In the genomic region with DNA sequence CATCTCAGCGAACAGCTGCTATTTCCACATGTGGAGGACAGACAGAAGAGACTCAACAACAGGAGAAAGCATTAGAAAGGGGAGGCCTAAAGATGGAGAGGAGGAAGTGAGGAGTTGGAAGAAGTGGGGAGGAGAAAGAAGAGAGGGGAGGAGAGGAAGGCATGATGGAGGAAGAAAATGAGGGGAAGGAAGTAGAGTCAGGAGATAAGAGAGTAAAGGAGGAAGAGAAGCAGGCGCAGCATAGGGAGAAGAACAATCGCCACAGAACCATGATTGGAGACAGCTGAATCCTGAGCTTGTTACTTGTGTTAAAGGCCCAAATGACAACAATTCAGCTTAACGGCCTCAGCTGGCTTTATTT, we compare ENCODE assay signal across 11 mouse cellular contexts.
DNase-seq lines count a peak whose midpoint lies in the region; ATAC-seq and TF ChIP-seq lines count a peak whose summit lies in the region.
"Had no signal": no experiment of that assay in that cellular context is flagged by ENCODE, and none has a peak within 500 bp of the region (broad histone marks: within the 10 kb centered on the region; RNA-seq: fewer than 3 reads in every experiment).

No protein-coding gene starts in this region.

- no peaks in the 10 kb centered on the region for H3K36me3 ChIP-seq in heart, adult 2 months (ENCODE audit: control insufficient read depth, insufficient read depth, low read length)
- H3K36me3 ChIP-seq in MEL (ENCODE audit: control insufficient read depth in 1 of 2, insufficient read depth in 2 of 2, low read length in 2 of 2) = peaks cover 0 to 65% of the 10 kb centered on the region in 2 experiments; a peak in 2 of 4 replicates
- H3K36me3 ChIP-seq: intestine, embryonic 15.5 days had no signal

- TF ChIP-seq RAD21 in MEL (IDR thresholded peaks at IDR 0.05; ENCODE audit: low read depth, low read length) = no peak

- no peak for TF ChIP-seq POLR2A in heart, adult 2 months (IDR thresholded peaks at IDR 0.05; ENCODE audit: insufficient read depth, low read depth, low read length)
- peak; percentile 18 to 63; a peak in 2 of 4 replicates for TF ChIP-seq POLR2A in MEL (IDR thresholded peaks at IDR 0.05; ENCODE audit: control insufficient read depth in 1 of 2, insufficient read depth in 1 of 2, low read depth in 1 of 2, low read length in 2 of 2, poor library complexity in 1 of 2)

- no peaks in the 10 kb centered on the region for H3K79me2 ChIP-seq in heart, adult 2 months (replicated peaks; ENCODE audit: control insufficient read depth, insufficient read depth, low read length)
- H3K79me2 ChIP-seq in MEL (ENCODE audit: control insufficient read depth, insufficient read depth, low read length, poor library complexity) = no peaks in the 10 kb centered on the region; the same call in none of the 2 replicates

- no peak overlapping the region for H3K4me3 ChIP-seq in heart, adult 2 months
- no peak overlapping the region for H3K4me3 ChIP-seq in layer of hippocampus, adult 2 months
- peak overlapping the region; percentile 50 to 56 for H3K4me3 ChIP-seq in MEL (ENCODE audit: control insufficient read depth in 1 of 2, insufficient read depth in 1 of 2, low read depth in 2 of 2, low read length in 2 of 2)
- H3K4me3 ChIP-seq: intestine, embryonic 15.5 days had no signal

- intact Hi-C loops in heart, adult 2 months (cut with DNase I) = loop anchor here (5.0 kb wide), 2 partner anchors 75 to 130 kb away; partner anchors contain the start of genes Anxa3 and Bmp2k
- intact Hi-C loops in heart, postnatal 10 days (cut with DNase I) = no loop called here

- no peak for TF ChIP-seq CTCF in heart, adult 2 months (IDR thresholded peaks at IDR 0.05)
- TF ChIP-seq CTCF in layer of hippocampus, adult 2 months (conservative IDR thresholded peaks at IDR 0.05) = no peak
- TF ChIP-seq CTCF in MEL (IDR thresholded peaks at IDR 0.05 in 2 of 3, conservative IDR thresholded peaks at IDR 0.05 in 1 of 3; ENCODE audit: control insufficient read depth in 1 of 3, insufficient read depth in 1 of 3, low read depth in 2 of 3, low read length in 3 of 3, poor library complexity in 1 of 3, severe bottlenecking in 1 of 3) = no peak

- H3K9me3 ChIP-seq in MEL (replicated peaks; ENCODE audit: insufficient read depth, low read length) = no peaks in the 10 kb centered on the region
- H3K9me3 ChIP-seq: intestine, embryonic 15.5 days had no signal

- ATAC-seq in granulocyte monocyte progenitor cell, adult 5-6 weeks (replicated peaks; ENCODE audit: poor library complexity, severe bottlenecking) = peak; percentile 4; the same call in 1 of the 2 replicates

- no peaks in the 10 kb centered on the region for H3K27me3 ChIP-seq in heart, adult 2 months (ENCODE audit: control insufficient read depth, insufficient read depth, low read length)
- H3K27me3 ChIP-seq in MEL (ENCODE audit: control insufficient read depth in 1 of 2, insufficient read depth in 2 of 2, low read length in 2 of 2) = no peaks in the 10 kb centered on the region
- H3K27me3 ChIP-seq: intestine, embryonic 15.5 days had no signal

- WGBS in heart, adult 2 months = 45% methylated on average over 4 of the region's 4 CpGs

- H3K4me1 ChIP-seq in heart, adult 2 months (ENCODE audit: control insufficient read depth, insufficient read depth, low read length) = peaks cover 13% of the 10 kb centered on the region
- peaks cover 43 to 57% of the 10 kb centered on the region in 2 experiments for H3K4me1 ChIP-seq in MEL (ENCODE audit: control insufficient read depth in 1 of 2, insufficient read depth in 2 of 2, low read length in 2 of 2)

- H3K9ac ChIP-seq in heart, adult 2 months (ENCODE audit: low read depth, low read length) = no peak overlapping the region
- peak overlapping the region; percentile 67 for H3K9ac ChIP-seq in MEL (ENCODE audit: control insufficient read depth, low read depth, low read length, poor library complexity, severe bottlenecking)
- H3K9ac ChIP-seq: intestine, embryonic 15.5 days had no signal

- peak overlapping the region; percentile 84 for H3K27ac ChIP-seq in heart, adult 2 months
- H3K27ac ChIP-seq in layer of hippocampus, adult 2 months = peak overlapping the region; percentile 48
- H3K27ac ChIP-seq in MEL (ENCODE audit: control insufficient read depth, low read depth, low read length) = peak overlapping the region; percentile 97

- TF ChIP-seq EP300 in heart, adult 2 months (IDR thresholded peaks at IDR 0.05; ENCODE audit: insufficient read depth, low read depth, low read length) = no peak
- peak in 1 of 2 experiments; percentile 12; a peak in 1 of 4 replicates for TF ChIP-seq EP300 in MEL (IDR thresholded peaks at IDR 0.05; ENCODE audit: low read depth in 1 of 2, low read length in 2 of 2)

- DNase-seq in heart, adult 2 months = no peak
- no peak for DNase-seq in heart, postnatal 10 days
- DNase-seq in layer of hippocampus, adult 2 months (ENCODE audit: low spot score in 2 of 2) = no peak
- no peak for DNase-seq in layer of hippocampus, adult 9-11 months
- peak; percentile 81 for DNase-seq in MEL (ENCODE audit: low read depth, low spot score)
- DNase-seq in thymus, postnatal 10 days (ENCODE audit: low spot score in 2 of 2) = no peak
- no peak for DNase-seq in right cerebral cortex, adult 18-20 months
- DNase-seq: adrenal gland, adult 8-10 months; cerebellum, adult 11-12 months had no signal

TF ChIP-seq in MEL, 35 proteins besides CTCF, POLR2A, EP300 and RAD21:
- TF ChIP-seq HCFC1 (IDR thresholded peaks at IDR 0.05; ENCODE audit: low read depth, low read length) = peak; percentile 56; the same call in 1 of the 2 replicates
- no peak for TF ChIP-seq SMC3 (IDR thresholded peaks at IDR 0.05; ENCODE audit: low read depth, low read length)
- peak; percentile 51; the same call in 1 of the 2 replicates for TF ChIP-seq ELF1 (IDR thresholded peaks at IDR 0.05; ENCODE audit: low read depth, low read length)
- TF ChIP-seq CHD1 (IDR thresholded peaks at IDR 0.05; ENCODE audit: low read depth, low read length) = no peak; the same call in 1 of the 2 replicates
- TF ChIP-seq UBTF (IDR thresholded peaks at IDR 0.05; ENCODE audit: borderline replicate concordance, insufficient read depth, low read depth, low read length) = no peak
- TF ChIP-seq CHD2 (IDR thresholded peaks at IDR 0.05; ENCODE audit: low read length) = no peak
- TF ChIP-seq ZC3H11A (IDR thresholded peaks at IDR 0.05; ENCODE audit: low read depth, low read length) = no peak
- peak; percentile 33; the same call in 1 of the 2 replicates for TF ChIP-seq NELFE (IDR thresholded peaks at IDR 0.05; ENCODE audit: low read depth, low read length)
- TF ChIP-seq MAZ (IDR thresholded peaks at IDR 0.05; ENCODE audit: low read depth, low read length) = no peak
- no peak for TF ChIP-seq MYC (IDR thresholded peaks at IDR 0.05; ENCODE audit: low read depth, low read length)
- peak; percentile 86 for TF ChIP-seq GATA1 (IDR thresholded peaks at IDR 0.05; ENCODE audit: low read depth, low read length)
- TF ChIP-seq TCF12 (IDR thresholded peaks at IDR 0.05; ENCODE audit: low read depth, low read length) = peak; percentile 31; the same call in 1 of the 2 replicates
- no peak for TF ChIP-seq ZKSCAN1 (IDR thresholded peaks at IDR 0.05; ENCODE audit: low read depth, low read length)
- no peak for TF ChIP-seq POLR2AphosphoS5 (IDR thresholded peaks at IDR 0.05; ENCODE audit: borderline replicate concordance, low read depth, low read length)
- no peak for TF ChIP-seq POLR2AphosphoS2 (IDR thresholded peaks at IDR 0.05; ENCODE audit: low read length)
- peak; percentile 83 for TF ChIP-seq TBP (IDR thresholded peaks at IDR 0.05; ENCODE audit: low read depth, low read length)
- no peak; the same call in none of the 2 replicates for TF ChIP-seq ETS1 (IDR thresholded peaks at IDR 0.05; ENCODE audit: low read depth, low read length)
TF ChIP-seq in MEL: peak in this region for 6.

Comparison
In these comparisons a context has a peak if more than half of its experiments do, and no peak if none do; other contexts are left out.
1. H3K4me3 ChIP-seq: peak in MEL (2 of 2); none in heart, adult 2 months (single experiment) and layer of hippocampus, adult 2 months (single experiment).
2. Peak in every context shown above with its lines, with median percentiles within 50 percentile points of each other: H3K27ac ChIP-seq.